Mouse (Mus musculus) c-Kit-positive CD71-negative TER-119-negative erythroid progenitor cells, embryonic 14.5 days (primary cell): Measurements from ENCODE around the gene Slc9a1.

Experiments
- DNase-seq: peaks from one replicate; pipeline ENCODE4 v3.0.0-alpha.2; 2013; ENCODE audit warnings: low read depth

Gene Slc9a1

GRCm38 (mm10) chr4:133403611-133404228, 34.2 kb downstream of the Slc9a1 start:
- DNase-seq: no peak

GRCm38 (mm10) chr4:133404256-133404655, 34.8 kb downstream of the Slc9a1 start:
- no peak for DNase-seq

GRCm38 (mm10) chr4:133406313-133407056, 37.0 kb downstream of the Slc9a1 start:
- no peak for DNase-seq

DNA sequence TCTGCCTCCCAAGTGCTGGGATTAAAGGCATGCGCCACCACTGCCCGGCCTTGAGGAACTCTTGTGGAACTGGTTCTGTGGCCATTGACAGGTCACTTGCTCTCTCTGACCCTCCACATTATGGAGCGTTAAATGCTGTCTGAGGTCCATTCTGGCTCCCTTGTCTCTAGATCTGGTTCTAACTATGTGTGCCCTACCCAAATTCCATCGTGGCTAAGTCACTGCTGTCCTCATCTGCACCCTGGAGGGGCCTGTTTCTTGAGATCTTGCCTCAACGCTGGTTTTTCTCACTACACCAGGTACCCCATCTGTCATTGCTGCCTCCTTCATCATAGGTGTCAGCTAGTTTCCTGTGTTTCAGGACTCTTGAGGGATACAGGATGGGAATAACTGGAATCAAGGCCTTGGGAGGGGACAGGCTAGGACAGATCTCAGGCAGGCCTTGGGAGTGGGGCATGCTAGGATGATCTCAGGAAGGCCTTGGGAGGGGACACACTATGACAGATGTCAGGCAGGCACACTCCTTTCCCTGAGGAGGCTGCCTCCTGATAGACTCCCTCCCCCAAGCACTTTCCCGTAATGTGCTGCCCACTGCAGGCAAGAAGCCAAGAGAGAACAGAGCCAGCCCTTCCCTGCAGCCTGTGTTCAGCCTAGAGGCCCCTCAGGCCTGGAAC, 37.7 kb downstream of the Slc9a1 start:
- no peak for DNase-seq

- no peak for DNase-seq
These were observed 38.5 kb downstream of the Slc9a1 start for GRCm38 (mm10) chr4:133408006-133408405.

DNA sequence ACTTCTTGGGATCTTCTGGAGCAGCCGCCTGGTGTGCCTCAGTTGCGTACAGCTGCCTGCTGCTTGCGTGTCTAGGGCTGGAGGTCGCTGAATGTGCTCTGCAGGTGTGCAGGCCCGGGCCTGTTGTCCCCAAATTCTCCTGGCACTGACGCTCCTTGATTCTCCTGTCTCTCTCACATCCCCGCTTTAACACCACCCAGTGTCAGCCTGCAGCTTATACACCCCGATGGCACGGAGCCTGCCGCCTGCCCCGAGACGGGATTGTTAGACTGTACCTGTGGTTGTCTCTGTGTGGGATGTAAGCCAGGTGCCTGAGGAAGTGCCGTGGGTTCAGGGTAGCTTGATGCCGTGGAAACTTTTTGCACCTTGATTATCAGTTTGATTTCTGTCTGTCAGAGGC, 41.5 kb downstream of the Slc9a1 start:
- DNase-seq: no peak

- no peak for DNase-seq
These were observed 42.6 kb downstream of the Slc9a1 start for GRCm38 (mm10) chr4:133412096-133412495.

GRCm38 (mm10) chr4:133412575-133413540, 43.4 kb downstream of the Slc9a1 start:
- DNase-seq: peak; percentile 56

GRCm38 (mm10) chr4:133413617-133414016, 44.1 kb downstream of the Slc9a1 start:
- no peak for DNase-seq

GRCm38 (mm10) chr4:133414920-133415319, 45.4 kb downstream of the Slc9a1 start:
- no peak for DNase-seq

DNA sequence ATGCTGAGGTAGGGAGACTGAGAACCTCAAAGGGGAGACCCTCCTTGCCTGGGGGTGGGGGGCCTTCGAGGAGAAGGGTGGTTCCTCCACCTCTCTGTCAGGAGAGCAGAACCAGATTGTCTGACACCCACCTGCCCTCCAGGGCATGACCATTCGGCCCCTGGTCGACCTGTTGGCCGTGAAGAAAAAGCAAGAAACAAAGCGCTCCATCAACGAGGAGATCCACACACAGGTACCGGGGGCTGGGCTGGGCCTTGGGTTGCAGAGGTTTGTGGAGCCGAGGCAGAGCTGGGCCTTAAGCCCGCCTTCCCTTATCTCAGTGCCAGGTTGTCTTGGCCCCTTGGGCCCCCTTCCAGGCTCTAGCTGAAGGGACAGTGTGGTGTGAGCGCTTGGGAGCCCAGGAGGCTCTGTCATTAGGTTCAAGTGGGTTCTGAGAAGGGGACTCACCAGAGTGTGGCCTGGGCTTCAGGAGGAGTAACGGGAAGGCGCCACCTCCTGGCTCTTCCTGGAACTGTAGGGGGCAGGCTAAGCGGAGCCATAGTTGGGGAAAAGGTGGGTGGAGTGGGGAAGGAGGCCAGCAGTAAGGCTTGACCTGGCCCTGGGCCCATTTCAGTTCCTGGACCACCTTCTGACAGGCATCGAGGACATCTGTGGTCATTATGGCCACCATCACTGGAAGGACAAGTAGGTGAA, 50.0 kb downstream of the Slc9a1 start:
- peak; percentile 61 for DNase-seq

DNA sequence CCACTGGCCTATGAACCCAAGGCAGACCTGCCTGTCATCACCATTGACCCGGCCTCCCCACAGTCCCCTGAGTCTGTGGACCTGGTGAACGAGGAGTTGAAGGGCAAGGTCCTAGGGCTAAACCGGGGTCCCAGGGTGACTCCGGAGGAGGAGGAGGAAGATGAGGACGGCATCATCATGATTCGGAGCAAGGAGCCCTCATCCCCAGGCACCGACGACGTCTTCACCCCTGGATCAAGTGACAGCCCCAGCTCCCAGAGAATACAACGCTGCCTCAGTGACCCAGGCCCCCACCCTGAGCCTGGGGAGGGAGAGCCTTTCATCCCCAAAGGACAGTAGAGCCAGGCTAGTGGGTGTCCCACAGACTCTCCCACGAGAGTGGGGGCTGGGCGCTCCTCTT, 52.5 kb downstream of the Slc9a1 start:
- DNase-seq: no peak

GRCm38 (mm10) chr4:133422601-133423000, 53.1 kb downstream of the Slc9a1 start:
- DNase-seq: no peak

DNA sequence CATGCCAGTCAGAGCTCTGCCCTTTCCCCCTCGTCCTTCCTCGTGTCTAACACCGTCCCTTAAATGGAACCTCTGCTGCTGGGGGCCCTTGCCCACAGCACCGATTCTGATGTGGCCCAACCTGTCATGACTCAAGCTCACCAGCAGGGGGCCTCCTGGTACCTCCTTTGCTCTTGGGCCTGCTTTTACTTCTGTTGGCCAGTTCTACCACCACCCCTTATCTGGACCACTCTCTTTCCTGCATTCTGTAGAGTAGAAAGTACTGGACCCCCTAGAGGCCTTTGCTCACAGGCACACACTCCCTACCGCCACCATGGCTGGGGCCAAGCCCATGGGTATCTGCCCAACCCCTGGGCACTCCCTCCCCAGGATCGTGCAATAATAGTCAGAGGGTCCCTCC, 53.6 kb downstream of the Slc9a1 start:
- DNase-seq: no peak

DNA sequence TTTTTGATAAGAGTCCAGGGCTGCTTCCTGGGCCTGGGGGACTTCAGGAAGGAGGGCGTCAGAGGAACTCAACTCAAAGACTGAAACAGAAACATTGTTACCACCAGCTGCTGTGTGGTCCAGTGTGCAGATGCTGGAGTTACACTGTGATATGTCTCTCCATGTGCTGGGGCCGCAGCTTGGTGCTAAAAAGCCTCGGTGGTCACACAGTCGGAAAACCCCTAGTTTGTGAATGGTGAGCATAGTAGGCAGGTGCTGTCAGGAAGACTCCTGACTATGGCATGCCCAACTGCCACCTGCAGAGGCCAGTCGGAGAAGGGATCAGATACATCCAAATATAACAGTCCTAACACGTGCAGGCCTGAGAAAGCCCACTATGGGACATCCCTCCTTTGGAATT, 54.2 kb downstream of the Slc9a1 start:
- DNase-seq: no peak

DNA sequence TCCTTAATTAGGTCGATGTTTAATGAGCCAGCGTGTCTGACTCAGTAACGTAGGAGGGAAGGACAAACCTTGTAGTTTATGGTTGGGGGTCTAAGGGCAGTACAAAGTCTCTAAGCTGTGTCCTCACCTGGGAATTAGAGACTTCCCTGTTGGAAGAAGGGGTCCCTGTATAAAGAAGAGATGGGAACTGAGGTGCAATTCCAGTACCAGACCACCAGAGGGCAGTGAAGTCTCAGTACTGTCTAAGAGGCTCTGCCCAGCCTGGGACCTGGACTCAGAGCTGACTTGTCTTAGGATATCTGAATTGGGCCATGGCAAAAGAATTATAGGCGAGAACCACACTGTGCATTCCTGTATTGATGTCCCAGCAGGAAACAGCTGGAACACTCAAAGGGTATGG, 54.6 kb downstream of the Slc9a1 start:
- DNase-seq: no peak

DNA sequence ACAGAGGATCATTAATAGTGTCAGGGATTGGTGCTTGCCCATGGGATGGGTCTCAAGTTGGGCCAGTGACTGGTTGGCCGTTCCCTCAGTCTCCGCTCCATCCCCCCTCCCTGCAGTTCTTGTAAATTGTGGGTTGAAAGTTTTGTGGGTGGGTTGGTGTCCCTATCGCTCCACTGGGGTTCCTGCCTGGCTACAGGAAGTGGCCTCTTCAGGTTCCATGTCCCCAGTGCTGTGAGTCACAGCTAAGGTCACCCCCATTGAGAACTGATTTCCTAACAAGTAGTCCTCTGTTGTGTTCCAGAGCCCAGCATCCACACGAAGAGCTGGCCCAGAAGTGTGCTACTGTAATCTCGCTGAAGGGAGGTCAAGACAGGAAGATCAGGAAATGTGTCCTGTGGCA, 56.6 kb downstream of the Slc9a1 start:
- DNase-seq: no peak

DNA sequence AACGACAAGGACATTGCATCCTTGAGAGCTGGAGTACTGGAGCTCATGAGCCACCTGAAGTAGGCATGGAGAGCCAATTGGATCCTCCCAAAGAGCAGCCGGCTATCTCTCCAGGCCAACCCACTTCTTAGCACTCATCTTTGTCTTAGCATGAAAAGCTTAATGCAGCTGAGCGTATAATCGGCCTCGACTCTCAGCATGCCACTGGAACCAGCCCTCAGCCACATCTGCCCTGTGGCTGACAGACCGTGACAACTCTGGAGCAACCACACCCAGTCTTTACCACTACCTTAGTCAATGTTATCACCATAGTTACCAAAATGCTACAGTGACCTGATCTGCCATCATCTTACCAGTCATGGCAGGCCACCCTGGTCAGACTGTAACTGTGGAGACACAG, 62.0 kb downstream of the Slc9a1 start:
- DNase-seq: no peak

- DNase-seq: peak; percentile 39
These were observed 63.2 kb downstream of the Slc9a1 start for GRCm38 (mm10) chr4:133432560-133433171.

DNA sequence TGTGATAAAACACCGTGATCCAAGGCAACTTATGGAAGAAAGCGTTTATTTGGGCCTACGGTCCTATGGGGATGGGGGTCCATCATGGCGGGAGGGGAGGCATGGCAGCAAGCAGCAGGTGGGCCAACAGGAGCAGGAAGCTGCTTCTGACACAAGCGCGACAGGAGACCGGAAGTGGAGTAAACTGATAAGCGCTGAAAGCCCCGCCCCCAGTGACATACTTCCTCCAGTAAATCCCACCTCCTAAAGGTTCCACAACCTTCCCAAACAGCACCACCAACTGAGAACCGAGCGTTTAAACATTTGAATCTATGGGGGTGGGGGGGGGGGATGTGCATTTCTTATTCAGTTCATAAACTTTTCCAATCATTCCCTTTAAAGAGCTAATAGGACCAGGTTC, 66.4 kb downstream of the Slc9a1 start:
- DNase-seq: no peak
